Mouse (Mus musculus): Measurements from ENCODE around the gene Klrg2. TPM values are rescaled to one million over a fixed set of nuclear protein-coding genes. Genes with fewer than 3 reads are reported as not detected.
"Not testable (repeated sequence)": the region's sequence is repeated elsewhere in the genome, so short reads cannot be mapped to it uniquely, and the experiment has no call there.

Gene Klrg2
- 0.13 TPM in 1 of 2 replicates, not detected in the other for polyA plus RNA-seq (2014; fragmentation: Nextera tagmentation; extraction: Ambion mirVana)

- Histone ChIP-seq H3K27ac (ENCODE audit: low read depth, low read length) (no peak within 1 kb of the TSS), H3K4me2 (ENCODE audit: low read depth, low read length) (peak within 1 kb of the TSS; percentile 98)
Observed at GRCm38 (mm10) chr6:38636852-38637618, at the start of gene Klrg2. Gene Klrg2 (minus strand): TSS chr6:38637242.

GRCm38 (mm10) chr6:38682532-38682931 lies 45.5 kb upstream of the Klrg2 start:
- H3K27me3 ChIP-seq (ENCODE audit: control insufficient read depth, insufficient read depth, low read length), result no peaks in the 10 kb centered on the region
- WGBS, result 89% methylated on average over 2 of the region's 2 CpGs
- no peaks in the 10 kb centered on the region for H3K36me3 ChIP-seq (ENCODE audit: control insufficient read depth, insufficient read depth, low read length)
- H3K4me2 ChIP-seq (ENCODE audit: low read depth, low read length), result no peak overlapping the region
- no peaks in the 10 kb centered on the region for H3K4me1 ChIP-seq (ENCODE audit: control insufficient read depth, insufficient read depth, low read length)
- H3K4me3 ChIP-seq (ENCODE audit: low read depth, low read length), result no peak overlapping the region
- no peaks in the 10 kb centered on the region for H3K9me3 ChIP-seq (ENCODE audit: control insufficient read depth, low read length)
- no peak overlapping the region for H3K27ac ChIP-seq (ENCODE audit: low read depth, low read length)
- no peak overlapping the region for H3K9ac ChIP-seq (replicated peaks; ENCODE audit: low read depth, low read length)
- no peak for ATAC-seq (ENCODE audit: low read depth)

More at GRCm38 (mm10) chr6:38636852-38637618, at the start of gene Klrg2:
- H3K27me3 ChIP-seq (ENCODE audit: control insufficient read depth, insufficient read depth, low read length), result peaks cover 42% of the 10 kb centered on the region
- peak within 1 kb of the TSS; percentile 51 for H3K4me3 ChIP-seq (ENCODE audit: low read depth, low read length)
- peak; percentile 71 for ATAC-seq (ENCODE audit: low read depth)
- peaks cover 17% of the 10 kb centered on the region; the same call in 1 of the 2 replicates for H3K4me1 ChIP-seq (ENCODE audit: control insufficient read depth, insufficient read depth, low read length)
- 2% methylated on average over 53 of the region's 60 CpGs for WGBS
- H3K9me3 ChIP-seq (ENCODE audit: control insufficient read depth, low read length), result no peaks in the 10 kb centered on the region
- peak within 1 kb of the TSS; percentile 37 for H3K9ac ChIP-seq (replicated peaks; ENCODE audit: low read depth, low read length)
- H3K36me3 ChIP-seq (ENCODE audit: control insufficient read depth, insufficient read depth, low read length), result no peaks in the 10 kb centered on the region

GRCm38 (mm10) chr6:38677629-38678028 lies 40.6 kb upstream of the Klrg2 start:
- no peak overlapping the region for H3K4me3 ChIP-seq (ENCODE audit: low read depth, low read length)
- H3K27me3 ChIP-seq (ENCODE audit: control insufficient read depth, insufficient read depth, low read length), result no peaks in the 10 kb centered on the region
- no peaks in the 10 kb centered on the region for H3K36me3 ChIP-seq (ENCODE audit: control insufficient read depth, insufficient read depth, low read length)
- no peaks in the 10 kb centered on the region for H3K9me3 ChIP-seq (ENCODE audit: control insufficient read depth, low read length)
- H3K27ac ChIP-seq (ENCODE audit: low read depth, low read length), result no peak overlapping the region
- H3K9ac ChIP-seq (replicated peaks; ENCODE audit: low read depth, low read length), result no peak overlapping the region
- WGBS, result 80% methylated on average over 9 of the region's 9 CpGs
- no peak for ATAC-seq (ENCODE audit: low read depth)
- no peak overlapping the region for H3K4me2 ChIP-seq (ENCODE audit: low read depth, low read length)
- no peaks in the 10 kb centered on the region for H3K4me1 ChIP-seq (ENCODE audit: control insufficient read depth, insufficient read depth, low read length)

GRCm38 (mm10) chr6:38676723-38677122 lies 39.7 kb upstream of the Klrg2 start:
- no peaks in the 10 kb centered on the region for H3K36me3 ChIP-seq (ENCODE audit: control insufficient read depth, insufficient read depth, low read length)
- H3K4me1 ChIP-seq (ENCODE audit: control insufficient read depth, insufficient read depth, low read length), result no peaks in the 10 kb centered on the region
- no peaks in the 10 kb centered on the region for H3K27me3 ChIP-seq (ENCODE audit: control insufficient read depth, insufficient read depth, low read length)
- WGBS, result 83% methylated on average over 14 of the region's 14 CpGs
- ATAC-seq (ENCODE audit: low read depth), result no peak
- no peak overlapping the region for H3K9ac ChIP-seq (replicated peaks; ENCODE audit: low read depth, low read length)
- no peak overlapping the region for H3K27ac ChIP-seq (ENCODE audit: low read depth, low read length)
- no peak overlapping the region for H3K4me3 ChIP-seq (ENCODE audit: low read depth, low read length)
- H3K9me3 ChIP-seq (ENCODE audit: control insufficient read depth, low read length), result no peaks in the 10 kb centered on the region
- no peak overlapping the region for H3K4me2 ChIP-seq (ENCODE audit: low read depth, low read length)

GRCm38 (mm10) chr6:38676217-38676616 lies 39.2 kb upstream of the Klrg2 start:
- no peaks in the 10 kb centered on the region for H3K36me3 ChIP-seq (ENCODE audit: control insufficient read depth, insufficient read depth, low read length)
- no peak overlapping the region for H3K4me3 ChIP-seq (ENCODE audit: low read depth, low read length)
- no peak overlapping the region for H3K4me2 ChIP-seq (ENCODE audit: low read depth, low read length)
- 87% methylated on average over 6 of the region's 6 CpGs for WGBS
- ATAC-seq (ENCODE audit: low read depth), result no peak
- no peaks in the 10 kb centered on the region for H3K9me3 ChIP-seq (ENCODE audit: control insufficient read depth, low read length)
- no peaks in the 10 kb centered on the region for H3K27me3 ChIP-seq (ENCODE audit: control insufficient read depth, insufficient read depth, low read length)
- no peaks in the 10 kb centered on the region for H3K4me1 ChIP-seq (ENCODE audit: control insufficient read depth, insufficient read depth, low read length)
- H3K27ac ChIP-seq (ENCODE audit: low read depth, low read length), result no peak overlapping the region
- no peak overlapping the region for H3K9ac ChIP-seq (replicated peaks; ENCODE audit: low read depth, low read length)

- no peaks in the 10 kb centered on the region for H3K27me3 ChIP-seq (ENCODE audit: control insufficient read depth, insufficient read depth, low read length)
- H3K4me2 ChIP-seq (ENCODE audit: low read depth, low read length), result no peak overlapping the region
- no peak overlapping the region for H3K27ac ChIP-seq (ENCODE audit: low read depth, low read length)
- 89% methylated on average over 3 of the region's 3 CpGs for WGBS
- ATAC-seq (ENCODE audit: low read depth), result no peak
- no peak overlapping the region for H3K9ac ChIP-seq (replicated peaks; ENCODE audit: low read depth, low read length)
- H3K4me1 ChIP-seq (ENCODE audit: control insufficient read depth, insufficient read depth, low read length), result no peaks in the 10 kb centered on the region
- H3K4me3 ChIP-seq (ENCODE audit: low read depth, low read length), result no peak overlapping the region
- no peaks in the 10 kb centered on the region for H3K9me3 ChIP-seq (ENCODE audit: control insufficient read depth, low read length)
- H3K36me3 ChIP-seq (ENCODE audit: control insufficient read depth, insufficient read depth, low read length), result no peaks in the 10 kb centered on the region
Observed at GRCm38 (mm10) chr6:38672011-38672410, 35.0 kb upstream of the Klrg2 start.

GRCm38 (mm10) chr6:38671270-38671669 lies 34.2 kb upstream of the Klrg2 start:
- no peak overlapping the region for H3K4me2 ChIP-seq (ENCODE audit: low read depth, low read length)
- H3K9ac ChIP-seq (replicated peaks; ENCODE audit: low read depth, low read length), result no peak overlapping the region
- no peak for ATAC-seq (ENCODE audit: low read depth)
- H3K27me3 ChIP-seq (ENCODE audit: control insufficient read depth, insufficient read depth, low read length), result no peaks in the 10 kb centered on the region
- no peaks in the 10 kb centered on the region for H3K36me3 ChIP-seq (ENCODE audit: control insufficient read depth, insufficient read depth, low read length)
- no peaks in the 10 kb centered on the region for H3K4me1 ChIP-seq (ENCODE audit: control insufficient read depth, insufficient read depth, low read length)
- no peaks in the 10 kb centered on the region for H3K9me3 ChIP-seq (ENCODE audit: control insufficient read depth, low read length)
- no peak overlapping the region for H3K4me3 ChIP-seq (ENCODE audit: low read depth, low read length)
- 77% methylated on average over 7 of the region's 7 CpGs for WGBS
- H3K27ac ChIP-seq (ENCODE audit: low read depth, low read length), result no peak overlapping the region

GRCm38 (mm10) chr6:38670488-38670887 lies 33.4 kb upstream of the Klrg2 start:
- not testable (repeated sequence) for H3K9me3 ChIP-seq (ENCODE audit: control insufficient read depth, low read length)

GRCm38 (mm10) chr6:38669580-38669979 lies 32.5 kb upstream of the Klrg2 start:
- no peak overlapping the region for H3K9ac ChIP-seq (replicated peaks; ENCODE audit: low read depth, low read length)
- ATAC-seq (ENCODE audit: low read depth), result no peak
- H3K27ac ChIP-seq (ENCODE audit: low read depth, low read length), result no peak overlapping the region
- 65% methylated on average over 6 of the region's 6 CpGs for WGBS
- no peak overlapping the region for H3K4me2 ChIP-seq (ENCODE audit: low read depth, low read length)
- H3K9me3 ChIP-seq (ENCODE audit: control insufficient read depth, low read length), result no peaks in the 10 kb centered on the region
- no peak overlapping the region for H3K4me3 ChIP-seq (ENCODE audit: low read depth, low read length)
- no peaks in the 10 kb centered on the region for H3K4me1 ChIP-seq (ENCODE audit: control insufficient read depth, insufficient read depth, low read length)
- H3K36me3 ChIP-seq (ENCODE audit: control insufficient read depth, insufficient read depth, low read length), result no peaks in the 10 kb centered on the region
- no peaks in the 10 kb centered on the region for H3K27me3 ChIP-seq (ENCODE audit: control insufficient read depth, insufficient read depth, low read length)

More at GRCm38 (mm10) chr6:38670488-38670887, 33.4 kb upstream of the Klrg2 start:
- not testable (repeated sequence) for H3K4me2 ChIP-seq (ENCODE audit: low read depth, low read length); ATAC-seq (ENCODE audit: low read depth); H3K4me3 ChIP-seq (ENCODE audit: low read depth, low read length); H3K27me3 ChIP-seq (ENCODE audit: control insufficient read depth, insufficient read depth, low read length); H3K36me3 ChIP-seq (ENCODE audit: control insufficient read depth, insufficient read depth, low read length); H3K4me1 ChIP-seq (ENCODE audit: control insufficient read depth, insufficient read depth, low read length); H3K9ac ChIP-seq (replicated peaks; ENCODE audit: low read depth, low read length); H3K27ac ChIP-seq (ENCODE audit: low read depth, low read length)
- WGBS, result 86% methylated on average over 1 of the region's 1 CpGs

Measured in neural tube, embryonic 14.5 days (tissue).